ENCODE assay signal across 25 mouse cellular contexts in the genomic region with DNA sequence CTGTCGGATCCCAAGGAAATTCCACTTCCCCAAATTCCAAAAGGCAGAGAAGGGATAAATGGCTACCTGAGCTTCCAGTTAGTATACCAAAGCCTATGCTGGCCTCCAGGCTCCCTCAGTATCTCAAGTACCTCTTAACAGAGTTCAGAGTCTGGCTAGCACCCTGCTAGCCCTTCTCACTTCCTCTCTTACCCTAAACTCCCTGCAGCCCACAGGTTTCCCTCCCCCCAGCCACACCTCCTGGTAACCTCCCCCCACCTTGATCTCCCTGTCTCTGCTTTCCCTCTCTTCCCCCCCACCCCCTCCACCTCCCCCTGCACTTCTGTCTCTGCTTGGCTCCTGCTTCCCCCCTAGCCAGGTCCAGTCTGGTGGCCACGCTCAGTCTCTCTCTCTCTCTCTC. TPM values are rescaled to one million over a fixed set of nuclear protein-coding genes. Genes with fewer than 3 reads are reported as not detected.
"Had no signal": no experiment of that assay in that cellular context is flagged by ENCODE, and none has a peak within 500 bp of the region (broad histone marks: within the 10 kb centered on the region; RNA-seq: fewer than 3 reads in every experiment).

No protein-coding gene starts in this region.

- H3K9ac ChIP-seq: limb, embryonic 13.5 days; liver, embryonic 12.5 days; liver, embryonic 15.5 days; lung, embryonic 15.5 days; midbrain, embryonic 13.5 days had no signal

- H3K4me3 ChIP-seq: layer of hippocampus, adult 2 months; limb, embryonic 10.5 days; limb, embryonic 13.5 days; liver, embryonic 12.5 days; liver, embryonic 15.5 days; lung, embryonic 15.5 days; megakaryocyte, embryonic 14.5 days; midbrain, embryonic 10.5 days; midbrain, embryonic 13.5 days had no signal

- DNase-seq: kidney, adult 18-20 months; kidney, adult 9 months; kidney, postnatal 14 days; layer of hippocampus, adult 9-11 months; liver; lung, adult 18-20 months; lung, postnatal 10 days; lung, postnatal 36 days; right cerebral cortex, adult 18-20 months; right cerebral cortex, postnatal 14 days; right cerebral cortex, postnatal 4 days; thymus, postnatal 36 days had no signal

- H3K36me3 ChIP-seq: liver, embryonic 15.5 days; lung, embryonic 15.5 days had no signal

- ATAC-seq: intestine, embryonic 16.5 days; liver, embryonic 12.5 days; midbrain, embryonic 13.5 days had no signal

- H3K9me3 ChIP-seq: limb, embryonic 10.5 days; liver, embryonic 15.5 days; lung, embryonic 15.5 days; midbrain, embryonic 13.5 days had no signal

- H3K4me2 ChIP-seq: limb, embryonic 13.5 days; liver, embryonic 15.5 days; lung, embryonic 15.5 days; midbrain, embryonic 13.5 days had no signal

- H3K27ac ChIP-seq: layer of hippocampus, adult 2 months; limb, embryonic 10.5 days; limb, embryonic 13.5 days; liver, embryonic 15.5 days; lung, embryonic 15.5 days; midbrain, embryonic 10.5 days; midbrain, embryonic 13.5 days; stomach, postnatal 0 days had no signal

- H3K27me3 ChIP-seq: limb, embryonic 13.5 days; liver, embryonic 12.5 days; liver, embryonic 15.5 days; lung, embryonic 15.5 days; megakaryocyte, embryonic 14.5 days; midbrain, embryonic 13.5 days had no signal

RNA-seq across cellular contexts. Expression of a gene that starts 19.9 kb away (rescaled TPM):
- polyA plus RNA-seq: limb, embryonic 13.5 days; midbrain, embryonic 13.5 days; midbrain, postnatal 0 days; neural tube, embryonic 11.5 days; stomach, postnatal 0 days had no signal
